Mouse (Mus musculus): ENCODE results near the gene Rbm33.

The Rbm33 gene

GRCm38 (mm10) chr5:28462741-28463590, 146.0 kb downstream of the Rbm33 start:
- DNase-seq (ENCODE audit: low spot score) = no peak

- no peak for DNase-seq (ENCODE audit: low spot score)
Observed at GRCm38 (mm10) chr5:28463656-28464055, 146.7 kb downstream of the Rbm33 start.

- DNase-seq (ENCODE audit: low spot score) = no peak
Observed at GRCm38 (mm10) chr5:28464361-28465098, 147.6 kb downstream of the Rbm33 start.

- DNase-seq (ENCODE audit: low spot score) = no peak
Observed at GRCm38 (mm10) chr5:28465099-28465406, 148.1 kb downstream of the Rbm33 start.

- DNase-seq (ENCODE audit: low spot score) = no peak
Observed at GRCm38 (mm10) chr5:28465526-28465925, 148.6 kb downstream of the Rbm33 start.

- DNase-seq (ENCODE audit: low spot score) = no peak
Observed at GRCm38 (mm10) chr5:28466351-28466750, 149.4 kb downstream of the Rbm33 start.

- DNase-seq (ENCODE audit: low spot score) = no peak
Observed at GRCm38 (mm10) chr5:28466760-28467306, 149.9 kb downstream of the Rbm33 start, which contains the start of gene Shh. TSS of gene Shh (minus strand) at chr5:28467256.
